Mouse (Mus musculus) bone marrow, adult 2 months (tissue): ENCODE data around the gene Nol11.

Source experiments
- CTCF ChIP-seq: fragments of 200-500 bp; IDR thresholded peaks from 2 replicates; pipeline ENCODE4 v1.5.1; 2011; ENCODE audit warnings: low read length, control low read depth; ENCODE audit not compliant: control insufficient read depth, insufficient read depth
- POLR2A ChIP-seq: fragments of 200-500 bp; IDR thresholded peaks from 2 replicates; pipeline ENCODE4 v1.6.1; 2011; ENCODE audit warnings: low read depth, mild to moderate bottlenecking, control low read depth, low read length, borderline replicate concordance; ENCODE audit not compliant: control insufficient read depth

DNA sequence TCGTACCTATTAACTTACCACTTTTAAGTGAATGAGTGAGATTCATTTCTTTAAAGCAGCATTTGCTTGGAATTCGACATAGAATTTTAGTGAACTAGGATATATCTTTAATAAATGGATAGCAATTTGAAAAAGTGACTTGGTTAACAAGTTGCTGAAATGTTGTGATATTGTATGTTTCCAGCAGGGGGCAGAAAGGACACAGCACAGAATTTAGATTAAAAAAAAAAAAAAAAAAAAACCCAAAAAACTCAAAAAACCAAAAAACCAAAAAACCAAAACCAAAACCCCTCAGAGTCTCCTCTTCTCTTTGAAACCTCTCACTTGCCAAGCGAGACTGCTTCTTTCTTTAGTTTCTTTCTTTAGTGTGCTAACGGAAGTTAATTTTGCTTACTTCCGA lies 24.6 kb upstream of the Nol11 start:
- TF ChIP-seq CTCF (no peak), POLR2A (no peak)
